Mouse (Mus musculus) embryonic facial prominence, embryonic 11.5 days (tissue): ENCODE results near the gene Hsph1. TPM values are rescaled to one million over a fixed set of nuclear protein-coding genes. Genes with fewer than 3 reads are reported as not detected.

Experiments used
- ATAC-seq: fragments of 200-750 bp; cut with Nextera tagmentation; replicated peaks from 2 replicates; pipeline ENCODE4 v1.8.0; 2017; ENCODE audit warnings: low read depth; ENCODE audit not compliant: insufficient number of reproducible peaks, low FRiP score, low TSS enrichment
- DNase-seq: peaks from one replicate; pipeline ENCODE4 v3.0.0-alpha.2; 2015; ENCODE audit warnings: low spot score
- H3K27ac ChIP-seq: fragments of 300-500 bp; sonication (generic); replicated peaks from 2 replicates; pipeline ENCODE4 v1.5.1; 2014; ENCODE audit warnings: mild to moderate bottlenecking, low read depth, low read length, control low read depth
- H3K27me3 ChIP-seq: fragments of 300-500 bp; sonication (generic); 2 replicates; pipeline ENCODE4 v1.6.1; 2014; ENCODE audit warnings: mild to moderate bottlenecking, low read length, moderate library complexity, mixed read lengths; ENCODE audit not compliant: control insufficient read depth, insufficient read depth
- H3K36me3 ChIP-seq: fragments of 300-500 bp; sonication (generic); replicated peaks from 2 replicates; pipeline ENCODE4 v1.6.1; 2014; ENCODE audit warnings: low read depth, mild to moderate bottlenecking, low read length, moderate library complexity, mixed read lengths; ENCODE audit not compliant: control insufficient read depth, insufficient read depth
- H3K4me1 ChIP-seq: fragments of 300-500 bp; sonication (generic); 2 replicates; pipeline ENCODE4 v1.6.1; 2014; ENCODE audit warnings: low read length, mixed read lengths; ENCODE audit not compliant: control insufficient read depth, insufficient read depth
- H3K4me2 ChIP-seq: fragments of 300-500 bp; sonication (generic); 2 replicates; pipeline ENCODE4 v1.6.1; 2014; ENCODE audit warnings: low read depth, mild to moderate bottlenecking, control low read depth, low read length, moderate library complexity
- H3K4me3 ChIP-seq: fragments of 300-500 bp; sonication (generic); 2 replicates; pipeline ENCODE4 v1.5.1; 2014; ENCODE audit warnings: low read depth, low read length, control low read depth
- H3K9ac ChIP-seq: fragments of 300-500 bp; sonication (generic); replicated peaks from 2 replicates; pipeline ENCODE4 v1.6.1; 2014; ENCODE audit warnings: mild to moderate bottlenecking, control low read depth, low read length
- H3K9me3 ChIP-seq: fragments of 300-500 bp; sonication (generic); replicated peaks from 2 replicates; pipeline ENCODE4 v1.6.1; 2016; ENCODE audit warnings: mild to moderate bottlenecking, low read length, inconsistent platforms, mixed read lengths; ENCODE audit not compliant: control insufficient read depth
- WGBS: fragments of 180-500 bp; shearing (Covaris S2); extraction: QIAGEN DNeasy Blood & Tissue Kit; methylation state at CpG from one replicate; pipeline ENCODE4 v1.1.7; 2014; 5-methylcytosine and 5-hydroxymethylcytosine counted together
- polyA plus RNA-seq: library from polyadenylated mRNA; unstranded; fragments of >200 nt; fragmentation: Nextera tagmentation; extraction: Ambion mirVana; gene quantifications from 2 replicates; pipeline ENCODE4 v1.2.1, GENCODE M21; 2014

Hsph1 gene
- polyA plus RNA-seq, 1 experiment from 2014 or later: 131 TPM

DNA sequence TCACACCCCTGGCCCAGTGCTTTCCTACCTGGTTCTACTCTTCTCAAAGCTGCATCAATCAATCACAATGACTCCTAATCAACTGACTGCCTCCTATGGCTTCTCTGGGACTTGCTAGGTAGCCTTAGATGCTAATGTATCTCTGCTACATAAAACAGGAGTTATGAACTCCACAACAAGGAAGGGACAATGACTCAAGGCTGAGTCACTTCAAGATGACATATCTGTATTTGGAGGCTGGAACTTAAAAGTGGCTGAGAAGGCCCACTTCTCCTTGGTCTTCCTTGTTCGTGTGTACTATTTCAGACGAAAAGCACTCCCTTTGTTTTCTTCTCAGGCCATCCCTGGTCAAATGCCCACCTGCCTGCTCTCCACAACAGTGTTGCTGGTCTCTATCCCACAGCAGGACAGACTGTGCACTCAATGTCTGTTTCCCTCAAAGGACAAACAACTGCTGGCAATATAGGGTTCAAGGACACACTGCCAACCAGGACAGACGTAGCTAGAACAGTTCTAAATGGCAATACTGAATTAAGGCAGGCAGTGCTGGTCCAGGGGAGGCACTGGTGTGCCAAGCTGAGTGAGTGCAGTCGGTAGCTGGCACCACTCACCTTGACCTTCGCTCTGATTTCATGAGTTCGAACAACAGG is 18.3 kb downstream of the Hsph1 start:
- H3K36me3 ChIP-seq: peaks cover 27% of the 10 kb centered on the region
- H3K9me3 ChIP-seq: no peaks in the 10 kb centered on the region
- H3K4me3 ChIP-seq: no peak overlapping the region
- H3K4me2 ChIP-seq: no peak overlapping the region
- no peaks in the 10 kb centered on the region for H3K4me1 ChIP-seq
- ATAC-seq: no peak
- H3K27me3 ChIP-seq: no peaks in the 10 kb centered on the region
- WGBS: 95% methylated on average over 6 of the region's 6 CpGs
- H3K27ac ChIP-seq: no peak overlapping the region
- no peak overlapping the region for H3K9ac ChIP-seq
- no peak for DNase-seq

DNA sequence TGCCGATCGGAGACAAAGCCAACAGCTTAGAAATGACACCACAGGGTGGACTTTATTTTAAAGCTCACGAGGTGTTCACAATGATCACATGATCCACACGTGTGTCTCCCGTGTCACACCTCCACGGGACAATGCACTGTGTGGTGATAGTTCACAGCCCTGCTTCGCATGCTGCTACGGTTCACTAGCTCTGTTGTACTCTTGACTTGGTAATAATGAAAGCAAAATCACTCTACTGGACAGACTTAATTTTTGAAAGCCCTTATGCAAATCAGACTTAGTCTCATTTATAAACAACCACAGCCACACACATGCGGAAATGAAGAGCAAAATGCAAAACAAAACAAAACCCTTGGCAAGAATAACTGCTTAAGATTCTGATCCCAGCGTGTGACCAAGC is 19.4 kb downstream of the Hsph1 start:
- Histone ChIP-seq H3K27me3 (no peaks in the 10 kb centered on the region), H3K4me2 (no peak overlapping the region), H3K4me3 (no peak overlapping the region), H3K4me1 (no peaks in the 10 kb centered on the region), H3K9ac (no peak overlapping the region), H3K9me3 (no peaks in the 10 kb centered on the region), H3K27ac (no peak overlapping the region), H3K36me3 (peaks cover 27% of the 10 kb centered on the region)
- 89% methylated on average over 10 of the region's 10 CpGs for WGBS
- ATAC-seq (no peak), DNase-seq (no peak)

DNA sequence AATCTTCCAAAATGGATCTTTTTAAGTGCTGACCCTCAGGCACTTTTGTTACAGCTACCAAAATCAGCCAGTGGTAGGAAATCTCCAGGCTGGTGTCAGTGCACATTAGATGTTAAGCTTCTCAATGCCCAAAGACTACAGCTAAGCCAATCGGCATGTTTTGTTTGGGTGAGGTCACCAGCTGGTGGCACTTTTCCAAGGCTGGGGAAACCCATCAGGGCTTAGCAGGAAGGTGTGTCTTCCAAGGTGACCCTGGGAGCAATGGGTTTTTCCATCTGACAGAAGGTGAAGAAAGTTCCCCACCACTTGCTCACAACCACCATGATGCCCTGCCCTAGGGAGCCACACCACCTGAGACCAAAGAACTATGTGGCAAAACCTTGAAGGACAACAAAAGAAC is 20.0 kb downstream of the Hsph1 start:
- Histone ChIP-seq H3K27ac (no peak overlapping the region), H3K4me1 (no peaks in the 10 kb centered on the region), H3K9me3 (no peaks in the 10 kb centered on the region), H3K4me3 (no peak overlapping the region), H3K4me2 (no peak overlapping the region), H3K9ac (no peak overlapping the region), H3K27me3 (no peaks in the 10 kb centered on the region), H3K36me3 (peaks cover 27% of the 10 kb centered on the region)
- DNase-seq (no peak), ATAC-seq (no peak)
- 71% methylated on average over 1 of the region's 1 CpGs for WGBS

DNA sequence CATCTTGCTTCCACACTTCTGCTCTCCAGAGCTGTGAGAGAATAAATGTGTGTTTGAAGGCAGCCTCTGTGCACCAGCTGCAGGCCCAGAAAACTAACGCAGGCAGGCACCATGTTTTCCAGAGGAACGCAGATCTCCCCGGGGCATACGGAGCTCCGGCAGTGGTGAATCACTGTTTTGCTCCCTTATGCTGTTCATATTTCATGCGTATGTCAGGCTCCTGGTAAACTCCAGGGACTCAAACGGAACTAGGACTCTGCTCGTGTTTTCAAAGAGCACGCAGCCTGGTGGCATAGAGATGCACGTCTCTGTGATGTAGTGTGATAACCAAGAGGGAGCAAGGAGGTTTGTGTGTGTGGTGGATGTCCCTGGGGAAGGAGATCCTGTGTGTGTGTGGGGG is 23.4 kb downstream of the Hsph1 start:
- Histone ChIP-seq H3K4me2 (no peak overlapping the region), H3K4me3 (no peak overlapping the region), H3K27me3 (no peaks in the 10 kb centered on the region), H3K9ac (no peak overlapping the region), H3K27ac (no peak overlapping the region; the same call in 1 of the 2 replicates), H3K9me3 (no peaks in the 10 kb centered on the region), H3K4me1 (no peaks in the 10 kb centered on the region), H3K36me3 (peaks cover 10% of the 10 kb centered on the region)
- ATAC-seq (no peak), DNase-seq (no peak)
- 61% methylated on average over 10 of the region's 10 CpGs for WGBS

- no peak overlapping the region for H3K9ac ChIP-seq
- H3K36me3 ChIP-seq: peaks cover 9% of the 10 kb centered on the region
- WGBS: 83% methylated on average over 3 of the region's 3 CpGs
- H3K4me2 ChIP-seq: no peak overlapping the region
- H3K27me3 ChIP-seq: no peaks in the 10 kb centered on the region
- no peaks in the 10 kb centered on the region for H3K4me1 ChIP-seq
- no peak overlapping the region for H3K27ac ChIP-seq
- H3K9me3 ChIP-seq: no peaks in the 10 kb centered on the region
- 0 out of 2 replicates have a peak, but pooled peaks have one; percentile 66 for ATAC-seq
- H3K4me3 ChIP-seq: no peak overlapping the region
- no peak for DNase-seq
Measured at GRCm38 (mm10) chr5:149612165-149612518, 24.0 kb downstream of the Hsph1 start.

DNA sequence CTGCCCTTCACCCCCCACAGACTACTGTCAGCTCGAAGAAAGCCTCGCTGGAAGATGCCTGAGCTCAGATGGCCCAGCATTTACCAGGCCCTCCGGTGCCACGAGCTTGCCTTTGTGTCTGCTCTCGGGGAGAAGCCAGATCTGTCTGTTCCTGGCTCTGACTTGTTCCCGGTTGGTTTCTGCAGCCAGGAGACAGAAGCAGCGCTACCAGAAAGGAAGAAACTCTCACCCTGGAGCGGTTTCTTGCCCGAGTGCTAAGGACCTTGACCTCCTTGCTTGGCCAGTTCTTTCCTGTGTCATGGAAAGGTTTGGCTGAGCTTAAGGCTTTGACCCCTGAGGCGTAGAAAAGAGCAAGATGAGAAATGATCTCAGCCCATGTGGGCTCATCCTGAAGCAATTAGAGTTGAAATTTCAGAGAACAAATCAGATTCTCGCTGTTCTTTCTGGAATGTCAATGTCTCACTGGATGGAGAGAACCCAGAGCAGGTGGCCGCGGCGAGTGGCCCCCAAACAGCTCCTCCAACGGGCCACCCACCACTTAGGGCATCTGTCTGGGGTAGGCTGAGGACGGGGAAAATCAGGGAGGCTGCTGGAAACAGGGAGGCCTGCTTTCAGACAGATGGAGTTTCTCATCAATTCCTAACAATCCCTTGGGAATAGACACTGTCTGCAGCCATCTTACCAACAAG is 24.6 kb downstream of the Hsph1 start:
- H3K4me3 ChIP-seq: no peak overlapping the region
- no peak overlapping the region for H3K9ac ChIP-seq
- H3K9me3 ChIP-seq: no peaks in the 10 kb centered on the region
- 46% methylated on average over 16 of the region's 16 CpGs for WGBS
- no peaks in the 10 kb centered on the region for H3K4me1 ChIP-seq
- H3K4me2 ChIP-seq: no peak overlapping the region
- ATAC-seq: no peak
- DNase-seq: peak; percentile 47
- H3K27me3 ChIP-seq: no peaks in the 10 kb centered on the region
- H3K36me3 ChIP-seq: peaks cover 9% of the 10 kb centered on the region
- H3K27ac ChIP-seq: no peak overlapping the region

- Histone ChIP-seq H3K27ac (no peak overlapping the region), H3K9me3 (no peaks in the 10 kb centered on the region), H3K4me2 (no peak overlapping the region), H3K4me3 (no peak overlapping the region), H3K4me1 (no peaks in the 10 kb centered on the region), H3K36me3 (no peaks in the 10 kb centered on the region), H3K27me3 (no peaks in the 10 kb centered on the region), H3K9ac (no peak overlapping the region)
- WGBS: 83% methylated on average over 8 of the region's 8 CpGs
- DNase-seq (no peak), ATAC-seq (no peak)
Measured at GRCm38 (mm10) chr5:149607083-149607720, 29.0 kb downstream of the Hsph1 start.

DNA sequence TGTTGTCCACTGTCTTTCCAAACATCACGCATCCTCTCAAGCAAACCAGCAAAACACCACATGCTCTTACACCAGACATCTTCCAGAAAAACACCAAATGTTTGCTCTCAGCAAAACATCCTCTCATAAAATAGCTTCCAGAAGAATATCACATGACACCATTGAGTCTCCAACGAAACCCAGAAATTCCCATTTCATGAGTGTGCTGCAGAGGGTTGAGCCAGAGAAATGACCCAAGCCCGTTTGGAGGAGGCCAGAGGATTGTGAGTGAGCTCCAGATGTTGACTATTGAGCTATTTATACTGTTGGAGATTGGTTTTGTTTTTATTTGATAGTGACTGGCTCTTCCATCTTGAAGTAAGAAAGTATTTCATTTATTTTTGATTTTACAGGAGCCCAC is 32.9 kb downstream of the Hsph1 start:
- Histone ChIP-seq H3K4me1 (no peaks in the 10 kb centered on the region), H3K9ac (no peak overlapping the region), H3K27ac (no peak overlapping the region), H3K27me3 (no peaks in the 10 kb centered on the region), H3K36me3 (no peaks in the 10 kb centered on the region), H3K4me2 (no peak overlapping the region), H3K4me3 (no peak overlapping the region), H3K9me3 (no peaks in the 10 kb centered on the region)
- no peak for DNase-seq
- ATAC-seq: no peak
- 71% methylated on average over 3 of the region's 3 CpGs for WGBS
